Mouse (Mus musculus): ENCODE data around the gene Tenm4. TPM values are rescaled to one million over a fixed set of nuclear protein-coding genes. Genes with fewer than 3 reads are reported as not detected.
A peak's percentile ranks its signal among the peaks of the same experiment; 100 is the strongest.
"Not testable (repeated sequence)": the region's sequence is repeated elsewhere in the genome, so short reads cannot be mapped to it uniquely, and the experiment has no call there.

Gene Tenm4
- total RNA-seq, 2 experiments from 2014 or later, result 125 to 132 TPM

DNA sequence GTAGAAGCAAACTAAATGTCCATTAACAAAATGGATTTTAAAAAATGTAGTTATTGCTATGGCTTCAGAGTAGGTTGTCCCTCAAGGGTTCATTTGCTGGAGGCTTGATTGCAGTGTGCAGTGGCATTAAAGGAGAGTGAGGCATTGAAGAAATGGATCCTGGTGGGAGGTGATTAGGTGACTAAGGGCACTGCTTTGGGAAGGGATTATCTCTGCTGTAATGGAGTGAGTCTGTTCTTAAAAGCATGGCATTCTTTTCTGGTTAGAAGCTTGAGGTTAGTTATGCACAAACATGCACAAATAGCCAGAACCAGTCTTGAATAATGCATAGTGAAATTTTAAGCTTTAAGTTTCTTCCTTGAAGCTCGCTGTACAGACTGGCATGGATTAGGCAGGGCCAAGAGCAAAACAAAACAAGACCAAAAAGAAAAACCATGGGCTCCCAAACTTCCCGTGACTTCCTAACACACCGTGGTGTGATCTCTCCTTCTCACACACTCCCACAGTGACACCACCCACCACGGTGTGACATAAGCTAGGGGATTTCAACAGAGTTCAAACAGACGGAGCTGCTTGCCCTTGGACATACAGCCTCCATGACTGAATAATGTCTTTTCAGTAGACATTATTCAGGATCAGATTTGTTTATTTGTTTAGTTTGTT lies 772.8 kb downstream of the Tenm4 start:
- DNase-seq (ENCODE audit: low spot score in 2 of 2), result no peak

DNA sequence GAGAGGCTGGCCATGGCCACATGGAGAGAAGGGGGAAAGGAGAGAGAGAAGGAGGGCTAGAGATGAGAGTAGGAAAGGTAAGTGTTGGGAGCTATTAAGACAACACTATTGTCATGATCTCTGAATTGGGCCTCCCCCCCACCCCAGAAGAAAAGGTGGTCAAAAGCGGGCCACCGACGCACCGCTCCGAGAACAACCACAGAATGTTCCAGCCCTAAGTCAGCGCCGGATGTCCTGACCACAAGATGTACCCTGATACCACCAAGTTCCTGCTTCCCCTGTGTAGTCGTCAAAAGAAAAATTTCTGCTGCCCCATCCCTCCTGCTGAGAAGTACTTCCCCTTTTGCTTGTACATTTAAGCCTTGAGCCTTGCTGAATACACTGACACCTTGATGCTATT lies 775.5 kb downstream of the Tenm4 start:
- DNase-seq (ENCODE audit: low spot score in 2 of 2), result not testable (repeated sequence)

DNA sequence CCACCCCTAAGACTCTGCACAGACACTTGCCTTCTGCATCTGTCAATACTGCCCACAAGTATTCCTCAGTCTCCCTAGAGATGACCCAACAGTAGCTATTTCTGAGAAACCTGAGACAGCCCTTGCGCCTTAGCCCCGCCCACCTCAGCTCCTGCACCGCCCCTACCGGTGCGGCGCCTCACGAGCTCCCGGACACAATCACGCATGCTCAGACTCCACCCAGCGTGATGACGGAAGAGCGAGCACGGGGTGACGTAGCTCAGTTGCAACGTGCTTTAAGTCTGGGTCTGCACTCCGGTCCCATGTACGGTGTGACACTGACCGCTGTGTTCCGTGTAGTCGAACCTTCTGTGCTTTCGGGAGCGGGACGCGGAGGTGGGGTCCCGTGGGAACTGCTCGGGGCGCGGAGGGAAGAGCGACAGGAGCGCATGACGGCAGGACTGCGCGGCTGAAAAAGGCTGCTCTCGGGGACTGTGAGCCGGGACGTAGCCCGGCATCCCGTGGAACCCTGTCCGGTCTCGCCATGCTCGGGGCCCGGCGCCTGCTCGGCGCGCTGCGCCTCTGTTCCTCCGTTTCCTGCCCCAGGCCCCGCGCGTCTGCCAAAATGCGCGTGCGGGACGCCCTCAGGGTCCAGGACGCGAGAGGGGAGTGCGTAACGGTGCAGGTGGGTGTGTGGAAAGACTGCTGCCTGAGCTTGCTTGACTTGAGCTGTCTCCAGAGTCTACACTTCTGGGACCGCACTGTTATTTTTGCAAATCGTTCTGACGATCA lies 780.4 kb downstream of the Tenm4 start, which contains the start of gene Nars2:
Nars2 (plus strand) TSS at position 225 of the 771 bp plus-strand sequence.
- peak; percentile 83 to 92 for DNase-seq (ENCODE audit: low spot score in 2 of 2)

DNA sequence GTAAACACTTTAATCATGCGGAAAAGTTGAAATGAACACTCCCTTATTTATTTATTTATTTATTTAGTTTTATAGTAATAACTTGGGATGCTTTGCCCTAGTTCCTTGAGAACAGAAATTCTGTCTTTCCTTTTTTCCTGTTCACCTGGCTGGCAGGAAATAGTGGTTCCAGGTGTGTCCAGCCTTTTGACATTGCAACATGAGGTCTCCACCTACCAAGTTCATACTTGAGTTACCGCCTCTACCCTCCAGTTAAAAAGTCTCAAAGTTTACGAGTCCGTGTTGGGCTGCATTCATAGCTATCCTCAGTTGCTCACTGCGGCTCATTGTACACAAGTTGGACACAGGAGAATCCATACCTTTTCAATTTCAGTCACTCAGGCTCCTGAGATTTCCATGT lies 781.0 kb downstream of the Tenm4 start:
- no peak for DNase-seq (ENCODE audit: low spot score in 2 of 2)

DNA sequence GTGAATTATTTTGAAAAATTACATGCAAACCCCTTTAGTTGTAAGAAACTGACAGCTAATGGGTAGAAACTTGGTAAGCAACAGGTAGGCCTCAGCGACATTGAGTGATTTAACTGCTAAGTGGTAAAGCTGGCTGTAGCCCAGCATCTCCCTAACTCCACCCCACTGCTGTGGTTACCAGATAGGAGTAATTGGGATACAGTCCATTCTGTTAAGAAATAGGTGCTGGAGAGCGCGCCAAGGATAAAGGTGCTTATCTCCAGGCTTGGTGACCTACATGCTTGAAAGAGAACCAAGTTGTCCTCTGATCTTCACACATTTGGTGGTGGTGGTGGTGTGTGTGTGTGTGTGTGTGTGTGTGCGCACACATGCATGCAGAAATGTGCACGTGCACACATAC lies 788.1 kb downstream of the Tenm4 start:
- DNase-seq (ENCODE audit: low spot score in 2 of 2), result no peak

Small RNA genes within 50 kb of the gene (microRNA-seq; reads per million reads assigned to microRNA genes)
- gene Mir6394 (0 reads per million in 2 experiments), gene Mir708 (978 to 2,046 reads per million in 2 experiments)
